Mouse (Mus musculus) neural tube, embryonic 15.5 days (tissue): ENCODE measurements around the gene Ddr2. TPM values are rescaled to one million over a fixed set of nuclear protein-coding genes. Genes with fewer than 3 reads are reported as not detected.

Experiments used
- ATAC-seq: fragments of 200-750 bp; cut with Nextera tagmentation; 2 replicates; pipeline ENCODE4 v1.8.0; 2017; ENCODE audit warnings: mild to moderate bottlenecking, moderate TSS enrichment, moderate library complexity; ENCODE audit not compliant: low FRiP score
- H3K27ac ChIP-seq: fragments of 300-500 bp; sonication (generic); replicated peaks from 2 replicates; pipeline ENCODE4 v1.5.1; 2015; ENCODE audit warnings: mild to moderate bottlenecking, inconsistent platforms
- H3K27me3 ChIP-seq: fragments of 300-500 bp; sonication (generic); replicated peaks from 2 replicates; pipeline ENCODE4 v1.6.1; 2015; ENCODE audit warnings: inconsistent platforms
- H3K36me3 ChIP-seq: fragments of 300-500 bp; sonication (generic); 2 replicates; pipeline ENCODE4 v1.6.1; 2015; ENCODE audit warnings: inconsistent platforms
- H3K4me1 ChIP-seq: fragments of 300-500 bp; sonication (generic); 2 replicates; pipeline ENCODE4 v1.6.1; 2015; ENCODE audit warnings: inconsistent platforms
- H3K4me2 ChIP-seq: fragments of 300-500 bp; sonication (generic); 2 replicates; pipeline ENCODE4 v1.6.1; 2015; ENCODE audit warnings: inconsistent platforms, mild to moderate bottlenecking, moderate library complexity
- H3K4me3 ChIP-seq: fragments of 300-500 bp; sonication (generic); replicated peaks from 2 replicates; pipeline ENCODE4 v1.5.1; 2015; ENCODE audit warnings: mild to moderate bottlenecking, inconsistent platforms
- H3K9ac ChIP-seq: fragments of 300-500 bp; sonication (generic); replicated peaks from 2 replicates; pipeline ENCODE4 v1.6.1; 2015; ENCODE audit warnings: mild to moderate bottlenecking, inconsistent platforms
- H3K9me3 ChIP-seq: fragments of 300-500 bp; sonication (generic); replicated peaks from 2 replicates; pipeline ENCODE4 v1.6.1; 2016; ENCODE audit warnings: inconsistent platforms
- WGBS: fragments of 180-500 bp; shearing (Covaris S2); methylation state at CpG from one replicate; pipeline ENCODE4 v1.1.7; 2015; ENCODE audit warnings: mixed read lengths; 5-methylcytosine and 5-hydroxymethylcytosine counted together
- polyA plus RNA-seq: library from polyadenylated mRNA; unstranded; fragments of >200 nt; fragmentation: Nextera tagmentation; extraction: Ambion mirVana; gene quantifications from 2 replicates; pipeline ENCODE4 v1.2.1, GENCODE M21; 2015

Gene Ddr2
- 8.4 and 10.6 TPM in 2 replicates for polyA plus RNA-seq

GRCm38 (mm10) chr1:170110516-170111332, at the start of gene Ddr2:
Ddr2 (minus strand) TSS chr1:170110762.
- Histone ChIP-seq H3K36me3 (no peaks in the 10 kb centered on the region), H3K27ac (peak within 1 kb of the TSS; percentile 64), H3K9ac (no peak within 1 kb of the TSS), H3K27me3 (no peaks in the 10 kb centered on the region), H3K4me1 (no peaks in the 10 kb centered on the region; the same call in 1 of the 2 replicates), H3K4me2 (peak within 1 kb of the TSS; percentile 27), H3K9me3 (no peaks in the 10 kb centered on the region), H3K4me3 (peak within 1 kb of the TSS; percentile 23)
- no peak for ATAC-seq
- whole genome bisulfite sequencing = 71% methylated on average over 17 of the region's 17 CpGs

DNA sequence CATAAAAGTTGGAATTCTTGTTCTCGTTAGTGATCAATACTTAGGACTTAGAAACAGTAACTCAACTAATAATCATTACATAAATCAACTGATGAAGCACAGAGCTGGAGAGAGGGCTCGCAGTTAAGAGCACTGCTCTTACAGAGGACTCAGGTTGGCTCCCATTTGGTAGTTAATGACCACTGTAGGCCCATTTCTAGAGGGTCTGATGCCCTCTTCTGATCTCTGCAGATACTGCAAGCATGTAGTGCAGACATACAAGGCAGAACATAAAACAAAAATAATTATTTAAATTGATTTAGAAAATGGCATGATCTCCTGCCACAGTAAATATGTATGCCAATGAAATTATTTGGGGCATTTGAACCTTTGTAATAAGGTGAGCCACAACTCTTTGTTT, 49.1 kb upstream of the Ddr2 start:
- no peak overlapping the region for H3K4me2 ChIP-seq
- no peak overlapping the region for H3K4me3 ChIP-seq
- no peaks in the 10 kb centered on the region for H3K27me3 ChIP-seq
- peaks cover 7% of the 10 kb centered on the region; the same call in 1 of the 2 replicates for H3K4me1 ChIP-seq
- H3K9ac ChIP-seq = no peak overlapping the region
- ATAC-seq = no peak
- peaks cover 29% of the 10 kb centered on the region for H3K36me3 ChIP-seq
- no peak overlapping the region for H3K27ac ChIP-seq
- 86% methylated on average over 2 of the region's 2 CpGs for WGBS
- no peaks in the 10 kb centered on the region for H3K9me3 ChIP-seq

GRCm38 (mm10) chr1:170155761-170156160, 45.2 kb upstream of the Ddr2 start:
- no peak overlapping the region for H3K4me3 ChIP-seq
- H3K27ac ChIP-seq = no peak overlapping the region
- H3K36me3 ChIP-seq = peaks cover 21% of the 10 kb centered on the region
- no peak overlapping the region for H3K9ac ChIP-seq
- WGBS = 65% methylated on average over 5 of the region's 5 CpGs
- H3K4me2 ChIP-seq = no peak overlapping the region
- H3K27me3 ChIP-seq = no peaks in the 10 kb centered on the region
- H3K9me3 ChIP-seq = no peaks in the 10 kb centered on the region
- H3K4me1 ChIP-seq = peaks cover 6% of the 10 kb centered on the region; the same call in 1 of the 2 replicates
- no peak for ATAC-seq

DNA sequence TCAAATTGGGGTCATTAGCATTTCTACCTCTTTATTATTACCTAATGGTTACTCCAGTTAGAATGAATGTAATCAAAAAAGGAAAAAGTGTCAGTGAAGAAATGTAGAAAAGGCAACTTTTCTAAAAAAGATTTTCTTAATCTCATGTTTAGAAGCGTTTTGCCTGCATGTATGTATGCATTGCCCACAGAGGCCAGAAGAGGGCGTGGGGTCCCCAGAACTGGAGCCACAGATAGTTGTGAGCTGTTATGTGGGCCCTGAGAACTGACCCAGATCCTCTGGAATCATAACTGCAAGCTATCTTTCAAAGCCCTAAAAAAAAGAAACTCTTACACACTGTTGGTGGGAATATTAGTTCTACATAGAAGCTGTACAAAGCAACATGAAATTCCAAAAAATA, 44.7 kb upstream of the Ddr2 start:
- ATAC-seq = no peak
- Histone ChIP-seq H3K4me3 (no peak overlapping the region), H3K27me3 (no peaks in the 10 kb centered on the region), H3K4me2 (no peak overlapping the region), H3K9me3 (no peaks in the 10 kb centered on the region), H3K36me3 (peaks cover 18% of the 10 kb centered on the region), H3K27ac (no peak overlapping the region), H3K9ac (no peak overlapping the region), H3K4me1 (peaks cover 2% of the 10 kb centered on the region; the same call in 1 of the 2 replicates)
- WGBS = 73% methylated on average over 2 of the region's 2 CpGs

DNA sequence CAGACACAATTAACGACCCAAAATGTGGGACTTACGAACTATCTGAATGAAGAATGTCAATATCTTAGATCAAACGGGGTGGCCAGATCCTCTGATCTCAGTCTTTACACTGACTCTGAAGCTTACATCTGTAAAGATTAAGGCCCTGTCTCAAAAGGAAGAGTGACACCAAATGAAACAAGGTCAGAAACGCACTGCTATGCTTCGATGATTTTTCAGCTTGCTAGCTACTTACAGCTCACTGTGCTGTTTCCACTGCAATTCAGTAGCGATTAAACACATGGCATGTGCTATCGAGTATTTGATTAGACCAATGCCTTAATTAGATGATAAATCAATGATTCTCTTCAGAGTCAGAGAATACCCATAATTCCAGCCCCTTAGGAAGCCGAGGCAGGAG, 43.4 kb upstream of the Ddr2 start:
- H3K4me3 ChIP-seq = no peak overlapping the region
- 79% methylated on average over 8 of the region's 8 CpGs for WGBS
- no peaks in the 10 kb centered on the region for H3K27me3 ChIP-seq
- H3K36me3 ChIP-seq = peaks cover 26% of the 10 kb centered on the region
- no peak for ATAC-seq
- no peaks in the 10 kb centered on the region for H3K9me3 ChIP-seq
- no peak overlapping the region for H3K4me2 ChIP-seq
- H3K9ac ChIP-seq = no peak overlapping the region
- no peak overlapping the region for H3K27ac ChIP-seq
- H3K4me1 ChIP-seq = no peaks in the 10 kb centered on the region

DNA sequence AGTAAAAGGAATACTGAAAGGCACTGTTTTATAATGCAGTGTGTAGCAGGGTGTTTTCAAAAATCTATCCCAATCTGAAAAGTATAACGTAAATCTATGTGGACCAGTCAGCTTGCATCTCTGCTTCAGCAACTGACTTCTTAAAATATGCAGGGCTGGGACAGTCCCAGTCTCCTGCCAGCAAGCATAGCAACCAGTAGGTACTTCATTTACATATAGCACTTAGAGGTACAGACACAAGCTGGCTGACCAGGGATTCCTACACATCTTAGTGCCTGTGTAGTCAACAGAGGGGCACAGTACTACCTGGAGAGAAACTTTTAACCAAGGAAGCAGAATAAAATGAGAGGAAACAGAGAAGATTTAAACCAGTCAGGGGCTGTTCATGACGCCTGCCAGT, 42.0 kb upstream of the Ddr2 start:
- H3K36me3 ChIP-seq = peaks cover 22% of the 10 kb centered on the region
- H3K4me2 ChIP-seq = no peak overlapping the region
- no peak overlapping the region for H3K4me3 ChIP-seq
- H3K9me3 ChIP-seq = no peaks in the 10 kb centered on the region
- 91% methylated on average over 2 of the region's 2 CpGs for WGBS
- no peak overlapping the region for H3K9ac ChIP-seq
- no peak overlapping the region for H3K27ac ChIP-seq
- no peaks in the 10 kb centered on the region for H3K4me1 ChIP-seq
- H3K27me3 ChIP-seq = no peaks in the 10 kb centered on the region
- ATAC-seq = no peak

DNA sequence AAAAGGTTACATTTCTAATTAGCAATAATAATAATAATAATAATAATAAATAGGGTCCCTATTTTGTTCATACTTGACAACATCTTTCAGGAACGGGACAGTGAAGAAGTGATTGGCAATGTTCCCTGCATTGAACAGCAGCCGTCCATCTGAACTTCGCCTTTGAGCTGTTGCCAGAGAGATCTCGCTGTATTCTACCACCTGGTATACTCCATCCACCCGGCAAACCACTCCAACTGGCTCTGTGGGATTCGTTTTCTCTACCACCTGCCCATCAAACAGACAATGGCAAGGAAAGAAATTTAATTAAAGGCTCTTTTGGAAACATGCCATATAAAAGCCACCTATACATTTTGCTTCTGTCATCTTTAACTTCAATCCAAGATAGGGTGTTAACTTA, 40.3 kb upstream of the Ddr2 start:
- Histone ChIP-seq H3K4me3 (no peak overlapping the region), H3K36me3 (peaks cover 15% of the 10 kb centered on the region), H3K9me3 (no peaks in the 10 kb centered on the region), H3K27me3 (no peaks in the 10 kb centered on the region), H3K4me1 (no peaks in the 10 kb centered on the region), H3K27ac (no peak overlapping the region), H3K4me2 (no peak overlapping the region), H3K9ac (no peak overlapping the region)
- ATAC-seq = no peak
- 66% methylated on average over 6 of the region's 6 CpGs for WGBS

DNA sequence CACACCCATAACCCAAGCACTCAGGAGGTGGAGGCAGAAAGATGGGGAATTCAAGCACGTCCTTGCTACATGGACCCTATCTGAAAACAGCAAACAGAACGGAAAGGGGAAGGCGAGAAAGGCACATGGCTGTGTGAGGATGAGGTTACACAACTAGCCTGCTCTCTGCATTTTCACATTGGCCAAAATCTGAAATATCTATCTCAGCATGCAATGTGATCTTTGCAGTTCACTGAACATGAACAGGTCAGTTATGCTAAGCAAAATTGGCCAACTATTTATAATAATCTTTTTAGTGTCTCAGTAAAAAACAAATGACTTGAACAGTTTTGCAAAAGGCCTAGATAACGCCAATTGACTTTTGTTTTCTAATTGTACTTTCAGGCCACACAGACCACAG, 39.2 kb upstream of the Ddr2 start:
- no peak for ATAC-seq
- H3K27me3 ChIP-seq = no peaks in the 10 kb centered on the region
- WGBS = 93% methylated on average over 4 of the region's 4 CpGs
- H3K36me3 ChIP-seq = peaks cover 15% of the 10 kb centered on the region
- H3K4me1 ChIP-seq = no peaks in the 10 kb centered on the region
- H3K4me3 ChIP-seq = no peak overlapping the region
- H3K9me3 ChIP-seq = no peaks in the 10 kb centered on the region
- H3K27ac ChIP-seq = no peak overlapping the region
- H3K4me2 ChIP-seq = no peak overlapping the region
- no peak overlapping the region for H3K9ac ChIP-seq

DNA sequence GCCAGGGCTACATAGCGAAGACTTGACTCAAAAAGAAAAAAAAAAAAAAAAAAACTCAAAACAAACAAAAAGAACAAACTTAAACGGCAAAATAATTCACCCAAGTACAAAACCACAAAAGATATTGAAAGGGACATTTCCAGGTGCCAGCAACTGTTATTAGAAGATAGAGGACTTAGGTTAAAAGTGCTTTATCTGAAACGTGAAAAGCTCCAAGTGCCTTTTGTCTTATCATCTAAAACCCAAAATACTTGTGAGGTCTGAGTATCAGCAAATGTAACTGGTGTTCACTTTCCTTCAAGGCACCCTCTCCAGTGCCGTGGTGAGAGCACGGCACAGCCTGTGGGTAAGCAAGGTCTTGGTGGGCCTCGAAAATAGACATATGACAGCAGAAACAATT, 38.0 kb upstream of the Ddr2 start:
- Histone ChIP-seq H3K9me3 (no peaks in the 10 kb centered on the region), H3K4me2 (no peak overlapping the region), H3K27me3 (no peaks in the 10 kb centered on the region), H3K9ac (no peak overlapping the region), H3K4me1 (no peaks in the 10 kb centered on the region), H3K27ac (no peak overlapping the region), H3K4me3 (no peak overlapping the region), H3K36me3 (peaks cover 19% of the 10 kb centered on the region)
- ATAC-seq = no peak
- 93% methylated on average over 6 of the region's 6 CpGs for WGBS

- Histone ChIP-seq H3K27me3 (no peaks in the 10 kb centered on the region), H3K4me2 (no peak overlapping the region), H3K9ac (0 out of 2 replicates have a peak overlapping the region, but pooled peaks have one; percentile 10), H3K4me3 (no peak overlapping the region), H3K9me3 (no peaks in the 10 kb centered on the region), H3K36me3 (peaks cover 24% of the 10 kb centered on the region), H3K4me1 (no peaks in the 10 kb centered on the region), H3K27ac (no peak overlapping the region)
- WGBS = 92% methylated on average over 9 of the region's 9 CpGs
- ATAC-seq = no peak
Observed at GRCm38 (mm10) chr1:170147651-170148448, 37.3 kb upstream of the Ddr2 start.

- Histone ChIP-seq H3K36me3 (peaks cover 31% of the 10 kb centered on the region), H3K9me3 (no peaks in the 10 kb centered on the region), H3K4me1 (no peaks in the 10 kb centered on the region), H3K4me3 (no peak overlapping the region), H3K27ac (no peak overlapping the region), H3K27me3 (no peaks in the 10 kb centered on the region), H3K4me2 (no peak overlapping the region), H3K9ac (no peak overlapping the region)
- 88% methylated on average over 4 of the region's 4 CpGs for WGBS
- no peak for ATAC-seq
Observed at GRCm38 (mm10) chr1:170145606-170146005, 35.0 kb upstream of the Ddr2 start.
